Mouse (Mus musculus): ENCODE results near the gene Mras. TPM values are rescaled to one million over a fixed set of nuclear protein-coding genes. Genes with fewer than 3 reads are reported as not detected.

The Mras gene
- polyA plus RNA-seq (2021), result 38.2 TPM

- no peaks in the 10 kb centered on the region for H3K27me3 ChIP-seq
- no peak for TF ChIP-seq CTCF (IDR thresholded peaks at IDR 0.05)
- CTCF ChIA-PET, result interaction anchor here (0.9 kb wide), 1 partner anchor 11 kb away, joined by 3 read pairs; no protein-coding TSS in a partner anchor
- POLR2A ChIA-PET, result no interaction called here
- no peak for DNase-seq (ENCODE audit: low read depth, low spot score)
- in situ Hi-C loops (cut with MboI; ENCODE audit: low pct_unique_long_range_greater_than_20kb), result no loop called here
- ATAC-seq, result no peak
These were observed at the start of gene Mras for GRCm38 (mm10) chr9:99437031-99437764. Gene Mras, minus strand, starts transcription at chr9:99437381.

GRCm38 (mm10) chr9:99485144-99485543 is 48.0 kb upstream of the Mras start:
- DNase-seq (ENCODE audit: low read depth, low spot score), result no peak
- no peaks in the 10 kb centered on the region for H3K27me3 ChIP-seq
- ChIA-PET POLR2A (no interaction called here), CTCF (interaction anchor here (1.2 to 1.7 kb wide), 3 partner anchors 9 to 298 kb away, joined by 3 to 6 read pairs (median 3); no protein-coding TSS in a partner anchor)
- no peak for TF ChIP-seq CTCF (IDR thresholded peaks at IDR 0.05)
- ATAC-seq, result no peak
- in situ Hi-C loops (cut with MboI; ENCODE audit: low pct_unique_long_range_greater_than_20kb), result no loop called here

- CTCF ChIA-PET, result interaction anchor here (1.0 to 1.7 kb wide), 3 partner anchors 13 to 298 kb away, joined by 3 to 6 read pairs (median 3); no protein-coding TSS in a partner anchor
- ATAC-seq, result no peak
- H3K27me3 ChIP-seq, result no peaks in the 10 kb centered on the region
- no peak for TF ChIP-seq CTCF (IDR thresholded peaks at IDR 0.05)
- no peak for DNase-seq (ENCODE audit: low read depth, low spot score)
- in situ Hi-C loops (cut with MboI; ENCODE audit: low pct_unique_long_range_greater_than_20kb), result no loop called here
- POLR2A ChIA-PET, result no interaction called here
These were observed 47.5 kb upstream of the Mras start for GRCm38 (mm10) chr9:99484632-99485031.

GRCm38 (mm10) chr9:99483191-99483590 is 46.0 kb upstream of the Mras start:
- no peak for ATAC-seq
- CTCF ChIA-PET, result no interaction called here
- in situ Hi-C loops (cut with MboI; ENCODE audit: low pct_unique_long_range_greater_than_20kb), result no loop called here
- no peak for TF ChIP-seq CTCF (IDR thresholded peaks at IDR 0.05)
- no peaks in the 10 kb centered on the region for H3K27me3 ChIP-seq
- POLR2A ChIA-PET, result no interaction called here
- no peak for DNase-seq (ENCODE audit: low read depth, low spot score)

GRCm38 (mm10) chr9:99480764-99481163 is 43.6 kb upstream of the Mras start:
- ChIA-PET CTCF (no interaction called here), POLR2A (interaction anchor here (0.5 kb wide), 1 partner anchor 874 kb away, joined by 4 read pairs; no protein-coding TSS in a partner anchor)
- no peaks in the 10 kb centered on the region for H3K27me3 ChIP-seq
- TF ChIP-seq CTCF (IDR thresholded peaks at IDR 0.05), result no peak
- in situ Hi-C loops (cut with MboI; ENCODE audit: low pct_unique_long_range_greater_than_20kb), result no loop called here
- DNase-seq (ENCODE audit: low read depth, low spot score), result no peak
- ATAC-seq, result no peak

GRCm38 (mm10) chr9:99479181-99479711 is 42.1 kb upstream of the Mras start:
- no peak for ATAC-seq

GRCm38 (mm10) chr9:99471334-99471733 is 34.2 kb upstream of the Mras start:
- ChIA-PET CTCF (interaction anchor here (2.2 kb wide), 1 partner anchor 13 kb away, joined by 6 read pairs; no protein-coding TSS in a partner anchor), POLR2A (interaction anchor here (0.6 kb wide), 1 partner anchor 102 kb away, joined by 4 read pairs; no protein-coding TSS in a partner anchor)
- peaks cover 4% of the 10 kb centered on the region for H3K27me3 ChIP-seq
- DNase-seq (ENCODE audit: low read depth, low spot score) (no peak), ATAC-seq (no peak)
- in situ Hi-C loops (cut with MboI; ENCODE audit: low pct_unique_long_range_greater_than_20kb), result no loop called here
- TF ChIP-seq CTCF (IDR thresholded peaks at IDR 0.05), result no peak

More at GRCm38 (mm10) chr9:99479181-99479711, 42.1 kb upstream of the Mras start:
- CTCF ChIA-PET, result no interaction called here
- no peak for TF ChIP-seq CTCF (IDR thresholded peaks at IDR 0.05)
- in situ Hi-C loops (cut with MboI; ENCODE audit: low pct_unique_long_range_greater_than_20kb), result no loop called here
- POLR2A ChIA-PET, result no interaction called here
- no peak for DNase-seq (ENCODE audit: low read depth, low spot score)
- no peaks in the 10 kb centered on the region for H3K27me3 ChIP-seq

- CTCF ChIA-PET, result interaction anchor here (0.9 to 2.2 kb wide), 3 partner anchors 12 to 110 kb away, joined by 3 to 6 read pairs (median 3); no protein-coding TSS in a partner anchor
- POLR2A ChIA-PET, result interaction anchor here (0.6 kb wide), 1 partner anchor 102 kb away, joined by 4 read pairs; no protein-coding TSS in a partner anchor
- TF ChIP-seq CTCF (IDR thresholded peaks at IDR 0.05), result no peak
- ATAC-seq (no peak), DNase-seq (ENCODE audit: low read depth, low spot score) (no peak)
- H3K27me3 ChIP-seq, result peaks cover 4% of the 10 kb centered on the region
- in situ Hi-C loops (cut with MboI; ENCODE audit: low pct_unique_long_range_greater_than_20kb), result no loop called here
These were observed 33.3 kb upstream of the Mras start for GRCm38 (mm10) chr9:99470347-99471092.

- POLR2A ChIA-PET, result no interaction called here
- no peak for DNase-seq (ENCODE audit: low read depth, low spot score)
These were observed 32.6 kb upstream of the Mras start for GRCm38 (mm10) chr9:99469681-99470273.

GRCm38 (mm10) chr9:99468572-99468971 is 31.4 kb upstream of the Mras start:
- DNase-seq (ENCODE audit: low read depth, low spot score), result no peak
- no peak for TF ChIP-seq CTCF (IDR thresholded peaks at IDR 0.05)
- POLR2A ChIA-PET, result no interaction called here
- H3K27me3 ChIP-seq, result peaks cover 4% of the 10 kb centered on the region
- in situ Hi-C loops (cut with MboI; ENCODE audit: low pct_unique_long_range_greater_than_20kb), result no loop called here
- no peak for ATAC-seq
- CTCF ChIA-PET, result no interaction called here

More at GRCm38 (mm10) chr9:99469681-99470273, 32.6 kb upstream of the Mras start:
- ATAC-seq, result no peak
- no peak for TF ChIP-seq CTCF (IDR thresholded peaks at IDR 0.05)
- CTCF ChIA-PET, result interaction anchor here (0.9 to 2.2 kb wide), 3 partner anchors 11 to 111 kb away, joined by 3 to 6 read pairs (median 3); no protein-coding TSS in a partner anchor
- peaks cover 4% of the 10 kb centered on the region for H3K27me3 ChIP-seq
- in situ Hi-C loops (cut with MboI; ENCODE audit: low pct_unique_long_range_greater_than_20kb), result no loop called here
